Mouse (Mus musculus) layer of hippocampus, adult 18-20 months (tissue): ENCODE measurements at regions not wholly inside any gene's neighbourhood (a gene's known extent, or its start where the extent isn't known, plus 50 kb on each side); places are given as distances from the start of the nearest gene placed in this dataset.
"Not testable (repeated sequence)": the region's sequence is repeated elsewhere in the genome, so short reads cannot be mapped to it uniquely, and the experiment has no call there.

Source experiments
- DNase-seq, 2 experiments: peaks; one replicate each; pipeline ENCODE4 v3.0.0; 2022; ENCODE audit warnings: low spot score in 2 of 2

DNA sequence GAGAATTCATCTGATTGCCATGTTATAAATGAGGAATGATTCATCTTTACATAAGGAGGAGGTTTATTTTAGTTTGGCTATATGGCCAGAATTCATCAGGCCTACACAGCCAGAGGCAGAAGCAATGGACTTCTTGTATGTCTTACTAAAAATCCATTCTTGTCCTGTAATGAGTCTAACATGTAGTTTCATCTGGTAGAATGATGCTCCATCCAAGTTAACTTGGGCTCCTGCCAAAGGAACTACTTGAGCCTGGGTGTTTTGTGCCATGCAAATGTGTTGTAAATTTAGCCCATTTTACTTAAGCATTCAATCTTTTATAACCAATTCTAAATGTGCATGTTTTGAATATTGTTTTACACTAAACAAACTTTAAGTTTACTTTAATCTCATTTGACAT, 462.9 kb upstream of the Pom121l12 start:
- peak in 1 of 2 experiments; percentile 8 for DNase-seq

DNA sequence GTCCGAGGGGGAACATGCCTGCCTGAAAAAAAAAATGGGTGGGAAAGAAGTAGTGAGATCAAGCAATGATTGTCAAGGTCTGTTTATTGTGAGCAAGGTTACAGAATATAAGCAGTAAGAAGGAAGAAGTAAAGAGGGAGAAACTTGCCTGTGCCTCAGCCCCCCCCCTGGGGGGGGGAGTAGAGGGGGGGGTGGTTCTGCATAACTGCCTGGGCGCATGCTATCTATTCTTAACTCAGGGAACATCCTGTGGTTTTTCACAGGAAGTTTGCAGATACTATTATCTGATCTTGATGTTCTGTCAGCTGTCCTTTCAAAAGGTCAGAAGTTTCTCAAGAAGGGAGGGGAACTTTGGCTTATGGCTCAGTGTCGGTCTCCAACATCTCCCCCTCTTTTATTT, 456.7 kb upstream of the Pom121l12 start:
- DNase-seq = not testable (repeated sequence)

DNA sequence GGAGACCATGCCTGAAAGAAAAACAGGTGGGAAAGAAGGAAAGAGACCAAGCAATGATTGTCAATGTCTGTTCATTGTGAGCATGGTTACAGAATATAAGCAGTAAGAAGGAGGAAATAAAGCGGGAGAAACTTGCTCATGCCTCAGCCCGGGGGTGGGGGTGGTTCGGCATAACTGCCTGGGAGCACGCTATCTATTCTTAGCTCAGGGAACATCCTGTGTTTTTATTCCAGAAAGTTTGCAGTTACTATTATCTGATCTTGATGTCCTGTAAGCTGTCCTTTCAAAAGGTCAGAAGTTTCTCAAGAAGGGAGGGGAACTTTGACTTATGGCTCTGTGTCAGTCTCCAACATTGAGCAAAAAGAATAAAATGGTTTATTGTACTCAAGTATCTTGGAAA, 451.4 kb upstream of the Pom121l12 start:
- no peak for DNase-seq

DNA sequence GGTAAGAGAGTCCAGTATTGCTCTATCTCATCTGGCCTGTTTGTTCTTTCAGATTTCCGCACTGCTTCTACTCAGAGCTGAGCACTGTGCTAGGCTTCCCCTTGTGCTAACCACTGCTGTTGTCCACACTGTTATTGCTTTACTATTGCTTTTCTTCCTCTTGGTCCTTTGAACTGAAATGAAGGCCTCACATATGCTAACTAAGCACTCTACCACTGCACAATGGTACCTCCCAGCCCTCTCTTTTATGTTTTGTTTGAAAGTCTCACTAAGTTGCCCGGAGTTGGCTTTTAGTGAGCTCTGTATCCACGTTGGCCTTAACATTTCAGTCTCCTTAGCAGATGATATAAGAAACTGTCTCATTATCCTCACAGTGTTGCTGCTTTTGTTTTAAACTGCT, 439.7 kb upstream of the Pom121l12 start:
- no peak for DNase-seq

DNA sequence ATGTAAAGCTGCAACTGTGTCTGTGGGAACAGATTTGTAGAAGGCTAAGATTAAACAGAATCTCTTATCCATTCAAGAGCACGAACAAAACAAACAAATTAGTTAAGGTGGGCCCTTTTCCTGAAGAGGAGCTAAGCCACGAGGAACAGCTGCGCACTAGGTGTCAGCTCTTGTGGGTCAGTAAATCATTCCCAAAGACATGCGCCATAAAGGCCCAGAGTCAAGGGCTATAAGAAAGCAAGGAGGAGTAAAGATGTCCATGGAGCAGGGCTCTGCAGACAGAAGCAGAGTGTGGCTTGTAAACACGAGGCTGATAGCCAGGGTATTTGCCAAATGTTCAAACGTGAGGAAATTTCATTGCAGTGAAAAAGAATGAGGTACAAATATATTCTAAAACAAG, 429.6 kb upstream of the Pom121l12 start:
- no peak for DNase-seq

DNA sequence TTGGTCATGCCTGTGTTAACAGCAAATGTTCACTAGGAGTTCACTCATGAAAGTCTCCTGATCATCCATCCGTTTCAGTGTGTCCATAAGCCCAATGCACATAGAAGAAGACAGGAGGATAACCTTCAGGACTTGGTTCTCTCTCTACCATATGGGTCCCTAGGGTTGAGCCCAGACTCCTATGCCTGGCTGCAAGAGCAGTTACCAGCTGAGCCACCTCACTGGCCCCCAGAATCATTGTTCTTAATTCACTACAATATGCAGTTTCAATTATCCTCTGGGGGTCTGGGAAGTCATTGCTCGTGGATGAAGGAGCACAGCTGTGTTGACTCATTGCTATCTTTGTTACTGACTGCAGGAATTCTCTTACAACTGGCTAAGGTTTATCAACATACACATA, 424.5 kb upstream of the Pom121l12 start:
- DNase-seq = no peak

DNA sequence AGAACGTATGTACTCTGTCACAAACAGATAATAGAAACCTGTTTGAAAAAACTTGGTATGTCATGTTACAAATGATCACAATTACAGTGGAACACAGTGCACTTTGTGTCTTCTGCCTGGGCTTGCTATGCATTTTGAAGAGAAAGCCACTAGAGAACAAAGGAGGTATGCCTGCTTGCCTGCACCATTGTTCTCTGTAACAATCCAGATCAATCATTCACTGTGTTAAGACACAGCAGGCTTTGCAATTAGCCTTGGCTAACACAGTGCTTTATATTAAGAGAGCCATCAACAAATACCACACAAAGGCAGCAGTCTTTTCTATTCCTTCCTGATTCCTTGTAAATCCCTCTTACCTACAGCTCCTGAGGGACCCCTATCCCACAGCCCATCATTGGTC, 417.1 kb upstream of the Pom121l12 start:
- DNase-seq = peak in 1 of 2 experiments; percentile 19

DNA sequence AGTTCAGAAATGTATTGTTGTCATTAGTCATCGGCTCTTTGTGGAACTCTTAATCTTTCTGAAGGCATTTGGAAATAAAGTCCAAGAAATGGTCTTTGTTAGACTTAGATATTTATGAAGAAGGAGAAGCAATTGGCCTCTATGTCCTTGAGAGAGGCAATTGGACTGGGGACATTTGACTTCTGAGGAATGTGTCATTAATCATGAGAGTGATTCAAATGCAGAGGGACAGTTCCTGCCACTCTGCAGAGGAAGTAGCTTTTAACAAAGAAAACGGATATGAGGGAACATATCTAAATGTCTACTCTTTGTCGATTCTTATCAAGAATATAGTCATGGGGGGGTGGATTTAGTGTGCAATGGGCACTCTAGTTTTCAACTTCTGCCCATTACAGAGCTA, 416.6 kb upstream of the Pom121l12 start:
- DNase-seq = no peak

DNA sequence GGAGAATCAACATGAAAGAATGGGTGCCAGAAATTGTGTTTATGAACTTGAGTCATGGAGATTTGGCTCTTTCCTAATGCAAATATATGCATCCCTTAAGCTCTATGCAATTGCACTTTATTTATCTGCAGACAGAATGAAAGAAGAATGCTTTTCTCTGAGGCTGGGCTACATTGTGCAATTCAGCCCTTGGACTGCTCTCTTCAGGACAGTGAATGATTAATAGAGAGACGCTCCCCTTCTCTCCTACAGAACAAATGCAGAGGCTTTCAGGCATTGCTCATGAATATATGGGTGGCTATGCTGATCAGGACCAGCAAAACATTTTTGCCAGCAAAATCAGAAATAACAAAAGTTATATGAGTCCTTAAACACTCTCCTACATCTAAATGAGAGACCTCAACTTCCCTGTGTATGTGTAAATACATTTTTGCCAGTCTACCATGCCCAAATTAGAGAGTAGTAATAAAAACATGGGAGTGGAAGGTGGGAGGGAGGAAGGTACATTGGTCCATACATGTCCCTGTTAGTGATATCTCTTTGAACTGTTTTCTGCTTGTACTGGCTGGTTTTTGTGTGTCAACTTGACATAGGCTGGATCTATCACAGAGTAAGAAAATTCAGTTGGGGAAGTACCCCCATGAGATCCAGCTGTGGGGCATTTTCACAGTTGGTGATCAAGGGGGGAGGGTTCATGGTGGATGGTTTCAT, 415.7 kb upstream of the Pom121l12 start:
- no peak for DNase-seq

DNA sequence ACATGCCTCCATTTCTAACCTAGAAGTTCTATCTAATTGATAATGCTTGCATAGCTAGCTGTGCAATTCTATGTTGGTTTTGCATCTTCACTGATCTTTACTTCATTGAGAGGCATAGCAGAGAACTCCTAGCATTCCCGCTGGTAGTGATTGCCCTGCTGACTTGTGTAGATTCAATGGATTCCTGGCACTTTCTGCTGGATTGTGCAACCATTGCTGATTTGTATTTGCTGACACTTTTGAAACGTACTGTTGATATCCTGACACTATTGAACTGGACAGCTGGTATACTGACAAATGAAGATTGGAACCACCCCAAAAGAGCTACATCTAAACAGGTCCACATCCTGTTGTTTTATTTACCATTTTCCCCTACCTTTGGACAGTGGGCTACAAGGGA, 404.0 kb upstream of the Pom121l12 start:
- DNase-seq = no peak
